Mouse (Mus musculus) gonadal fat pad, adult 2 months (tissue): ENCODE results near the gene Tmem191c. TPM values are rescaled to one million over a fixed set of nuclear protein-coding genes. Genes with fewer than 3 reads are reported as not detected.

ENCODE experiments used
- DNase-seq: peaks from one replicate; pipeline ENCODE4 v3.0.0-alpha.2; 2012; ENCODE audit warnings: low read depth
- polyA plus RNA-seq: library from polyadenylated mRNA; depleted of rRNA; stranded (reverse); fragments of >200 nt; gene quantifications from 2 replicates; pipeline ENCODE4 v1.2.3, GENCODE M21; 2012

The Tmem191c gene
- polyA plus RNA-seq, 1 experiment: 15.6 TPM

GRCm38 (mm10) chr16:17266113-17266512 lies 9.8 kb upstream of the Tmem191c start:
- no peak for DNase-seq

- DNase-seq: no peak
Measured at GRCm38 (mm10) chr16:17267937-17268336, 7.9 kb upstream of the Tmem191c start.

- no peak for DNase-seq
Measured at GRCm38 (mm10) chr16:17269872-17270271, 6.0 kb upstream of the Tmem191c start.

- DNase-seq: no peak
Measured at GRCm38 (mm10) chr16:17271124-17271523, 4.8 kb upstream of the Tmem191c start.

- DNase-seq: no peak
Measured at GRCm38 (mm10) chr16:17271856-17272255, 4.0 kb upstream of the Tmem191c start.

- DNase-seq: peak; percentile 33
Measured at GRCm38 (mm10) chr16:17276164-17277151, 581 bp downstream of the Tmem191c start.

GRCm38 (mm10) chr16:17277342-17278211 lies 1.7 kb downstream of the Tmem191c start:
- DNase-seq: no peak

GRCm38 (mm10) chr16:17280471-17280870 lies 4.6 kb downstream of the Tmem191c start:
- no peak for DNase-seq

GRCm38 (mm10) chr16:17283151-17283550 lies 7.3 kb downstream of the Tmem191c start:
- no peak for DNase-seq

- DNase-seq: no peak
Measured at GRCm38 (mm10) chr16:17287103-17287502, 11.2 kb downstream of the Tmem191c start.

GRCm38 (mm10) chr16:17291016-17291415 lies 15.1 kb downstream of the Tmem191c start:
- no peak for DNase-seq

GRCm38 (mm10) chr16:17292751-17293150 lies 16.9 kb downstream of the Tmem191c start:
- no peak for DNase-seq

GRCm38 (mm10) chr16:17300818-17301217 lies 24.9 kb downstream of the Tmem191c start:
- no peak for DNase-seq

- no peak for DNase-seq
Measured at GRCm38 (mm10) chr16:17303521-17304245, 27.8 kb downstream of the Tmem191c start.

- DNase-seq: peak; percentile 4
Measured at GRCm38 (mm10) chr16:17307461-17307860, 31.6 kb downstream of the Tmem191c start.

- no peak for DNase-seq
Measured at GRCm38 (mm10) chr16:17309036-17309435, 33.2 kb downstream of the Tmem191c start.

- no peak for DNase-seq
Measured at GRCm38 (mm10) chr16:17312531-17312930, 36.7 kb downstream of the Tmem191c start.

- no peak for DNase-seq
Measured at GRCm38 (mm10) chr16:17316554-17316953, 40.7 kb downstream of the Tmem191c start.

- DNase-seq: no peak
Measured at GRCm38 (mm10) chr16:17321481-17321880, 45.6 kb downstream of the Tmem191c start.

- DNase-seq: no peak
Measured at GRCm38 (mm10) chr16:17324745-17325144, 48.9 kb downstream of the Tmem191c start.

- DNase-seq: no peak
Measured at GRCm38 (mm10) chr16:17326064-17326463, 50.2 kb downstream of the Tmem191c start.
